Mouse (Mus musculus): Measurements from ENCODE around the gene Ttc13.

Ttc13 gene

DNA sequence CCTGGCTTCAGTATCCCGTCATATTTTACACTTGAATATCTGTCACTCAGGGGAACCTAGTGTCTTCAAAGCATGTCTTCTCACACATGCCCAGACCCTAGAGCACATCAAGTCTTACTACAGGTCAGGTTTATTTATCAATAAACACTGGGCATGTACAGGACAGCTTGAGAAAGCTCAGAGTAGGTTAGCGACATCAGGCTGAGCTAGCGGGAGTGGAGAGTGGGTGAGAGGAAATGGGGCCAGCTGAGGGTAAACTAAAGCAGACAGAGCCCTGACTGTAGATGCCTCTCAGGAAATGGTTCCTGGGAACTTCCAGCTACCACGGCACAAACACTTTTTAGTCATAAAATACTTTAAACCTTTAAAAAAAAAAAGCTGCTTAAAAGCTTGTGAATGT, 18.3 kb downstream of the Ttc13 start:
- no peak for DNase-seq (ENCODE audit: low spot score)

DNA sequence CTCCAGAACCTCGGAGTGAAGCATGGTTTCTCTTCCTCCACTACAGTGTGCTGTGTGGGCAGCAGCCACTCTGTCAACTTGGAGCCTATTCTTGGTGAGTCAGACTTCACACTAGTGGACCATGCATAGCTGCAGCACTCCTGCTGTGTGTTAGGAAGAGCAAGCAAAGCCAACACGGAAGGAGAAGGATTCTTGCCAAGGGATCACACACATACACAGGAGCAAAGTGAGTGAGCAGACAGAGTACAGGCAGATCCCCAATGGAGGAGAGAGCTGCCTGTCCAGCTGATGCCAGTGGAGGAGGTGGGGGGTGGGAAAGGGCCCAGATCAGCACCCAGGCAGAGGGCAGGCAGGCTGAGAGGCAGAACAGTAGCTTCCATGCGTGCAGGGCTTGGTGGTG, 19.6 kb downstream of the Ttc13 start:
- no peak for DNase-seq (ENCODE audit: low spot score)

DNA sequence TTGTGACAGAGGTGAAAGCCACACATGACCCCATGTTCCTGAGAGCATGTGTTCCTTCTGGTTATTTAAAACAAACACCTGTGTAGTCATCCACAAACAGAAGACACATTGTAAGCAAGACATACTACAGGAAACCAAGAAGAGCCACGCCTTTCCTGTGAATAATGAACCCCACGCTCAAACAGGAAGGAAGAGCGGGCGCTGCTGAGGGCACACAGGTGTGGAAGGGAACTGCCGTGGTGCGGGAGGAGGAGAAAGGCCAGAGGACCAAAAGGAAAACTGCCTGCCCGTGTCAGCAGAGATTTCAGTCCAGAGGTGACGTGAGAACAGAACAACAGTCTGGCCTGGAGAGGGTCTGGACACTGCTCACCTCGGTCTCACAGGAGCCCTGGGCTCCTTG, 20.8 kb downstream of the Ttc13 start:
- no peak for DNase-seq (ENCODE audit: low spot score)

DNA sequence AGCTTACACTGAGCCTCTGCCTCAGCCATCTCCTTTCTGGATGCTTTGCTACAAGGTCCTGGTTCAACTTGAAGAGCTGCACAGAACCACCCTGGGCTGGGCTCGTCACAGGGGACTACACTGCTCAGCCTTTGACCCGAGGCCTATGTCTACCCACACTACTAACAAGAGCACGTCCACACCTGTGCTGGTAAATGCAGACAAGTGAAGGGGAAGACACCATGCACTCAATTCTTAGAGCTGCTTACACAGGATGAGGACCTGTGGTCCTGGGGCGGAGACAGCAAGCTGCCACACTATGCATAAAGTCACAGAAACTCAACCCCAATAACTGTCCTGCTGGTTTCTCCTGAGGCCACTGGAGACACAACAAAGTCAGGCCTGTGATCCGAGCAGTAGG, 21.5 kb downstream of the Ttc13 start:
- no peak for DNase-seq (ENCODE audit: low spot score)

DNA sequence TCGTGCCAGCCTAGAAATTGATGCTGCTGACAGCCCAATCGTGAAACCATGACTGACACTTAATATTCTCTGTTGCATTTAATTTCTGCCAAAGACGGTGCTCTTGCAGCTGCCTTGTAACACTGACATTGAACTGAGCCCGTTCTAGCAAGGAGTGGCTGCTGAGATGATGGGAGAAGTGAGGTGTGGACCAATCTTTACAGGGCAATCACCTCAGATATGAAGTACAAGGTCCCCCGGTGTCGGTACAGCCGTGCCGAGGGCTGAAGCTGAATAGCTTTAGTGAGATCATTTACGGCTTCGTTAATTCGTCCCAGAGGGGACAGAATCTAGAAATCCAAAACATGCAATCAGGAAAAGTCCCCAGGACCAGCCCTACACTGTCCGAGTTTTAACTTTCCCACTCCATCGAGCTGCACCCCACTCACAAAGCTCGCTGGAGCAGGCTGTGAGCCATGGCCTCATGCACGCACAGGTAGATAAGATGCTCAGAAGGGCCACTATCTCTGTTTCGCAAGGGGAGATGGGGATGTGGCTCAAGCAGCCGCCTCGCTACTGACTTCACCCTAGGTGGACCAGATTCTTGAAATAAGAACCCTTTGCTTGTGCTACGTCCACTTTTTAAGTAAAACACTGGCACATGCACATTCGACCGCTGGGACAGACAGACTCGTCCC, 26.2 kb downstream of the Ttc13 start:
- DNase-seq (ENCODE audit: low spot score) = no peak

DNA sequence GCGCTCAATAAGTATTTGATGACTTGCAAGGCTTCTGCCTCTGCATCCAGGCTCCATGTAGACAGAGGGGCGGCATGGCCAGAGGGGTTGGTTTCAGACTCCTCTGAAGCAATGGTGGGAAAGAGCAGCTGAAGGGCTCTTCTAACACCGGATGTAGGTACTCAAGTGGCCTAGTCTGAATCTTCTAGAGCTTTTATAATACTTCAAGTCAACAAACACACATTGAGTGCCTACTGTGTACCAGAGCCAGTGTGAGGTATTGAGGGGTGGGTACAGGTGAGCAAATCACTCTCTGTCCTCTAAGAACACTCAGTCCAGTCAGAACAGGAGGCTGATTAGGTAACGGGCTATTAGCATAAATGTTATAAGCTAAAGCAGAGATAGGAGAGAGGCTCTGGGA, 30.1 kb downstream of the Ttc13 start:
- DNase-seq (ENCODE audit: low spot score) = no peak

DNA sequence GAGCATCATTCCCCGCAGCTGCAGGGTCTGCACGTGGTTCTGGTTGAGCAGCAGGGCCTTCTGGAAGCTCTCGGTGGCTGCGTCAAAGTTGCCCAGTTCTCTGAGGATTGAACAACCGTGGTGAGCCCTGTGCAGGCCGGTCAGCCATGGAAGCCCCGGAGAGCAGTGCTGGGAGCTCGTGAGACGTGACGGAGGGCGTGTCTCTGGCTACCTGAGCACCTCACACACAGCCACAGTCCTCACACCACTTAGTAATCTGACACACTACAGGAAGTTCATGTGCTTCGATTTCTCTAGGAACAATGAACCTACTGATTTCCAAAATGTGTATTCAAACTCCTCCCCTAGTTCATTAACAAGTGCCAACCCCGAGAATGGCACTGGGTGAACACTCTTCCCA, 32.9 kb downstream of the Ttc13 start:
- DNase-seq (ENCODE audit: low spot score) = no peak

DNA sequence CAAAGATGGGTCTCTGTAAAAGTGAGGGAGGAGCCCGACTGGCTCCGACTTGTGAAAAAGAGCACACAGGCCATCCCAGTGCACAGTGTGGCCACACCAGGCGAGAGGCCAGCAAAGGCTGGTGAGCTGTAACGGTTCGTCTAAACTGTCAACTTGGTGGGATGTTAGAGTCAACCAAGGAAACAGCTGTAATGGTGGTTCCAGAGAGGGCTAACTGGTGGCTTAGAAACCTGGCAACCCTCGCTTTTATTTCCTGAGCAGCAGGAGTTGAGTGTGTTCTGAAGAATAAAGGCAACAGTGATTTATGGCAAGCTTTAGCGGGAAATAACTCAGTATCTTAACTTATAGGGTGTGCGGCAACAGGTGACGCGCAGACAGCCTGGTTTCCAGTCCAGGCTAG, 39.6 kb downstream of the Ttc13 start:
- no peak for DNase-seq (ENCODE audit: low spot score)

DNA sequence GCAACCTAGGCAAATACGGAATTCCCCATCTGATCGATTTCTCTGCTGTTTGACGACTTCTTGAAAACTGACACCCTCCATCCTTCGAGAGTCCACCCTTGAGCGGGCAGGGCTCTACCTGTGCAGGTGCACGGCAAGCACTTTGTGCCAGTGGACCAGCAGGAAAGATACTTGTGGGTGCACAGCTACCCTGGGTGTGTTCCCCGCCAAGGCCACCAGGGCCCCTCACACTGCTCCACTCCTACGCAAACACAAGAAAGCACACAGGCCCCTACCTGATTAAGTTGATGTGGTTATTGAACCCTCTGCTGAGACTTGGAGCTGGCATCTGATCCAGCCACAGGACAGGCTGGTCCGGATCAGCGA, 40.0 kb downstream of the Ttc13 start:
- no peak for DNase-seq (ENCODE audit: low spot score)

DNA sequence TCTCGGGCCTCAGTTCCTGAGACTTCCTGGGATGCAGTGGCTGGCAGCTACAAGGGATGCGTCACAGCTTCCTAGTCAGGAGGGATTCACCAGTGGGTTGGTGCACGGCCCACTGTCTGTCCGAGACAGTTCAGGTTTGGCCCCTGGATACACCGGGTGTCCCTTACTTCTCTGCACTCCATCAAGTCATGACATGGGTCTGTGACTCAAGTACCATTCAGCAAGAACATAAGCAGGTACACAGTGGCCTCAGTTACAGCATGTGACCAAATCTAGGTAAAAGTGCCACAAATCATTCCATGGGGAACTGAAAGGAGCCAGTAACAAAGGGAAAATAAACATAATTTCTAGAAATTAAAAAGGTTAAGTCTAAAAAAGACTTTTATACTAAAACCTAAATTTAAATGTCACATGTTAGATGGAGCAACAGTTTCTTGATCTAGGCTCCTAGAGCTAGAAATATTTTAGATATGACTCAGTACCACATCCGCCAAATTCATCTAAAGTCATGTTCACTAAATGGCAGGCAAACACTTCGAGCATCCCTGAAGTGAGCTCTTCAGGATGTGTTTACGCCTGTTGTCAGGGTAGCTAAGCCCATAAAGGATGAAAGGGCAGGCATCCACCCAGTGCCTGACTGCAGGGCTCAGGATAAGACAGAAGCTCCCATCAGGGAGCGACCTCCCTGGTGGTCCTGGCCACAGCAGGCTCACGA, 40.5 kb downstream of the Ttc13 start:
- no peak for DNase-seq (ENCODE audit: low spot score)

DNA sequence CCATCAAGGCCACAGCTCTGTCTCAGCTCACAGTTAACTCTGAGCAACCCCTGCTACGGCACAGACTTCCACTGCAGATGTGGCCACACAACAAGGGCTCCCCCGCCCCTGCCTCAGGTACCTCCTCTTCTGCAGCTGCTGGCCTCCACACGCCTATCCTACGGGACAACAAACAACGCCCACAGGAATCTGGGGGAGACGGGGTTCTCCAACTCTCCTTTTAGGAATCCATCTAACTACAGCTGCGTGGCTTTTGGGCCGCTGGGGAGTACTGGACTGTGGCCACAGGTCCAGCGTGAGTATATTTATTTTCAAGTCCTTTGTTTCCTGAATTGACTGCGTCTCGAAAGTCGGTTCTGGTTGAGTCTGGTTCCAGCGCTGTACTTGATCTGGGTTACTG, 43.5 kb downstream of the Ttc13 start:
- DNase-seq (ENCODE audit: low spot score) = no peak

DNA sequence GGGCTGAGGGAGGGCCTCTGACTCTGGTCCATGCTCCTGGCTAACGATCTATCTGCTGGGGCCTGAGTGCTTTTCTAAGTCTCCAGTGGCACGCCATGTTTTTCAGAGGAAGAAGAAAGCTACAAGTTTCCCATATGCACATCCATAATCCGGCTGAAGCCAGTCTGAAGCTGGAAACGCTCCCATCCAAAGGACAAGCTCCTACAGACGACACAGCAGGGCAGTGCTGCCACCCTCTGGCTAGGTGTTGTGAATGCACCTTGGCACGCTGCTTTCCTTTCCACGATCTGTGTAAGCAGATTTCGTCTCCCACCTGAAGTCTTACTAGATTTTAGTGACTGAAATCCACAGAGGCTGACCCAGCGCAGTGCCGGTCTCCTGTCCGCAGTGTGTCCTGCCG, 44.3 kb downstream of the Ttc13 start:
- peak; percentile 55 for DNase-seq (ENCODE audit: low spot score)

DNA sequence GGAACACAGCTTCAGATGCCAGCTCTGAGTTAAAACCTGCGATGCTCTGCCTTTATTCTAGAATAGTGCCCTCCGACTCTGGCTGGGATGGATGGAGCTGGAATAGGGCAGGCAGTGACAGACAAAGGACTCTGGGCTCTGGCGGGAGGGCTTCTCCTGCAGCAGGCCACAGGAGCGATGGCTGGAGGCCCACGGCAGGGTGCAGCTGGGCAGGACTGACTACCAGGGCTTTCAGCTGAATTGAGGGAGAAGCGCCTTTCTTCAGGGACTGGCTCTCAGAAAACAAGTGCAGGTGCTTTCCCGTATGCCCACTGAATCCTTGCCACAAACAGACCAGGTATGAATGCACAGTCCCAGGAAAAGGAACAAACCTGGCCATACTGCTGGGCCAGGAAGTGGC, 44.7 kb downstream of the Ttc13 start:
- DNase-seq (ENCODE audit: low spot score) = no peak

DNA sequence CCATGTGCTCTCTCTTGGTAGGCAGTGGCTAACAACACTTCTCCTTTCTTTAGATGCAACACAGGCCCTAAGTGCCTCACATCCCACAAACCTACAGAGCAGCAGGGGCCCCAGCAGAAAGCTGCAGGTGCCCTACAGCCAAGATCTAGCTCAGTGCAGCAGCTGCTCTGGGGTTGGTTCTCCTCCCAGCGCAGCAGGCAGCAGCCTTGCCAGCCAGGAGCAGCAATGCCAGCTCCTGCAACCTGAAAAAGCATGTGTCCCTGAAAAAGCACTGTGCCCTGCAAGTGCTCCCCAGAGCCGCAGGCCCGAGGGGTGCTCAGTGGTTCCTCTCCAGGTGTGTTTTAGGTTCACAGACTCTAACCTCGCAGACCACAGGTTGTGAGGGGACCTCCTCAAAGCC, 45.1 kb downstream of the Ttc13 start:
- DNase-seq (ENCODE audit: low spot score) = no peak

DNA sequence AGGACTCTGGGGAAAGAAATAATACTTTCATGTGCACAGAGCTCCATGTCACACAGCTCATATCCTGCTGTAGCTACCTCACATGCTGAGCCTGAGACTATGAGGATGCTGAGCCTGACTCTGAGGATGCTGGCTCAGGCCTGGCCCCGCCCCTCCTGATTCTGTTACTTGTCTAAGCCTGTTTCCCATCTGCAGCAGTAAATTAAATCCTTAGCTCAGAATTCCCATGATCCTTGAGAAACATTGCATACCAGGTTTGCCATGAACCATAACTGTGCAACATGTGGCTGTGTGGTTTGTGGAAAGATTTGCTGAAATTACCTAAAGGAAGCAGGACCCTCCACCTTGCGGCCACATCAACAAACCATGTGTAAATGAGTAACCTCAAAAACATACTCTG, 49.4 kb downstream of the Ttc13 start:
- DNase-seq (ENCODE audit: low spot score) = no peak

DNA sequence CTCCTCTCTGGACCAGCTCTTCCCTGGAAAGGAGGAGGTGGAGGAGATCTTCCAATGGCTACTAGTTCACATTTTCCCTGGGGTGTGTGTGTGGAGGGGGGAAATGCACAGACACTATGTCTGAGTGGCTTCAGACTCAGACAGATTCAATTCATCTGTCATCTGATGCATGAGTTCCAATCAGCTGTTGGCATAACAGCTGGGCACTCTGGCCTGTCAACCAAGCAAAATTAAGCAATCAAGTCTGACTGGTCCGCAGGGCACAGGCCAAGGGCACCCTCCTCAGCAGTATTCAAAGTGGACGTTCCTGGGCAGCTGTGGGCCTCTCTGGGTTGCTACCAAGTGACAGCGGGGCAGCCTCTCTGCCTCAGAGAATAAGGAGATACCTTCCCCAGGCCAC, 53.0 kb downstream of the Ttc13 start:
- DNase-seq (ENCODE audit: low spot score) = no peak

DNA sequence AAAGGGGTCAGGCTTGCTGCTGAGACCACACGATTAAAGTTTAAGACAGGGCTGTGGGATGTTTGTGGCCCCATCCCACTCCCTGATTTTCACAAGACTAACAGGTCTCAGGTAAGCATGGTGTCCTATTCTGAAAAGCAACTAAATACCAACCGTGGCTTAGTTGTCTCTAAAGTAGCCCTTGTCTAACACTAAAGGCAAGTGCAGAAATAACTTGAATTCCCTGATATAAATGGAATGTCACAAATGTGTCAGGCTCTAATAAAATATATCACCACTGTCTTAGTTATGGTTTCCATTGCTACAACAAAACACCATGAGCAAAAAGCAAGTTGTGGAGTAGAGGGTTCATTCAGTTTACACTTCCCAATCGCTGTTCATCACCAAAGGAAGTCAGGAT, 57.4 kb downstream of the Ttc13 start:
- DNase-seq (ENCODE audit: low spot score) = no peak

DNA sequence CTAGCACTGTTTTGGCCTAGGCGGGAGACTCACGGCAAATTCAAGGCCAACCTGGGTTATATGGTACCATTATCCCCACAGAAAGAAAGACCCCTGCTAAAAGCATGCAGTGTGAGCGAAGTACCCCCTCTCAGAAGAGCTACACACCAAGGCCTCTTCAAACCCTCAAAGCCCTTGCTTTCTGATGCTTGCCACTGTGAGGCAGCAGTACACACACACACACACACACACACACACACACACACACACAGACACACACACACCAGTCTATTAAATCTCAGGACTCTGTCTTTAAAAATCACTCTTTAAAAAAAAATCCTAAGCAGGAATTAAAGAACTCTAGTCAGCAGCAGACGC, 57.9 kb downstream of the Ttc13 start:
- no peak for DNase-seq (ENCODE audit: low spot score)

DNA sequence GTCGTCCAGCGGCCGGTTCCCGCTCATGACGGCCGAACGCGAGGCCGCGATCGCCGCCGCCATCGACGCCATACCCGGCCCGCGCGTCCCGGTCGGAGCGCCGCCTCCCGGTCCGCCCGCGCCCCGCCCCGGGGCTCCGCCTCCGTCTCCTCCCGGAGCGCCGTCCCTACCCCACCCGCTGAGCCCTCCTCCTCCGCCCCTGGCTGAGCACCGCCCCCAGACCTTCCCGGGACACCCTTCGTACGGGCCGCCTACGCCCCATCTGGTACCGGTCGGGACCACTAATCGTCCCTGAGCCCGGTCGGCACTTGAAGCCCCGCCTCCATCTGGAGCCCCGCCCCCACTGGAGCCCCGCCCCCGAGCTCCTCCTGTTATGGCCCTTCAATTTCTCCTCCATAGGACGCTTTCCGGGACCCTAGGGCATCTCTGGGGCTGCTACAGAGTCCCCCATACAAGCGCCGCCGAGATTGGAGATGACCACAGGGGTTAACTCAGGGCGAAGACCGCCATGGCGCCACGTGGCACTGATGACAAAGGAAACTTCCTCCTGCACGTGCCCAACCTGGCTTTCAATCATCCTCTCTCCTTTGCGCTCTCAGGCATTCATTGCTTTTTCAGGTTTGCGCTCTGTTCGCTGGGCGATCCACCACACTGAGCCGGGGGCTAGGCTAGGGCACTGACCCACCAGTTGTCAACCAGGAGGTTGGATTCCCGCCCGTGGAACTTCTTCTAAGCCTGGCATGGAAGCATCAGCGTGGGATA, 58.5 kb downstream of the Ttc13 start, which contains the start of gene 2310022B05Rik:
2310022B05Rik (minus strand) TSS at position 258 of the 762 bp plus-strand sequence.
- DNase-seq (ENCODE audit: low spot score) = peak; percentile 93

DNA sequence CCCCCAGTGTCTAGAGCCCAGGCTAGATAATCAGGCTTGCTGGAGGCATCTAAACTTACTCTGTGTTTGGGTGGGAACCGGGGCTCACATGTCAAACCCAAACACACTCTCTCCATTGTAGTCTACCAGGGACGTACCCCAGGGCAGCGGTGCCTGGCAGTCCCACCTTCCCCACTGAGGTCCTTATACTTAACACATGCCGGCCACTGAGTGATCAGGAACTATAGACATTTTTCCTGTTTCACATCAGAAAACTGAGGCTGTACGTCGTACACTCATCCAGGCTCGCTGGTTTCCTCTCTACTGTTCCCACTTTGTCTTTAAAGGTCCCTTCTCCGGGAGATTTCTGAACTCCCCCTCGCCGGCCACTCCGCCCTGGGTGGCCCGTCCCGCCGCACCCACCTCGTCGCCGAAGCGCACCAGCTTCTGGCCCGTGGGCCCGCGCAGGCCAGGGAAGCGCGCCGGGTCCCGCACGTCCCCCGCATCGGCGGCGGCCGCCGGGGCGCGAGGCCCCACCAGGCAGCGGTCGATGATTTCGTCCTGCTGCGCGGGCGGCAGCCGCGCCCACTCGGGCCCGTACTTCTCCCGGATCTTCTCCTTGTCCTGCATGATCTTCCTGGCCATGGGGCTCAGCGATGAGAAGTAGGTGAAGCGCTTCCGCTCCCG, 59.2 kb downstream of the Ttc13 start:
- DNase-seq (ENCODE audit: low spot score) = no peak

DNA sequence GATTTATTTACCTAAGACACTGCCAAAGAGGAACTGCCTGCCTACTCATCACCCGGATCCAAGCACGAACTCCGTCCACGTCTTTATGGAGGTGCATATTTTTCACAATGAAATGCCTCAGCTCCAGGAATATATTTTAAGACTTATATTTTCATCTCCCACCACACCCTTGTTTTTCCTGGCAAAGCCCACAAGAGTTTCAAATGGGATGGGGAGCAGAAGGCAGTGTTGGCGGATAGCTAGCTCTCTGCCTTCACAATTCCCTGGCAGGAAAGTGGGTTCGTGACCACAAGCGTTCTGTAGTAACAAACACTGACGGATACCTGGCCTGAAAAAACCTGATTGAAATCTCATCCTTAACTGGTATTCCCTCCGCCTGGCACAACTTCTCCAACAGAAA, 60.0 kb downstream of the Ttc13 start:
- no peak for DNase-seq (ENCODE audit: low spot score)

DNA sequence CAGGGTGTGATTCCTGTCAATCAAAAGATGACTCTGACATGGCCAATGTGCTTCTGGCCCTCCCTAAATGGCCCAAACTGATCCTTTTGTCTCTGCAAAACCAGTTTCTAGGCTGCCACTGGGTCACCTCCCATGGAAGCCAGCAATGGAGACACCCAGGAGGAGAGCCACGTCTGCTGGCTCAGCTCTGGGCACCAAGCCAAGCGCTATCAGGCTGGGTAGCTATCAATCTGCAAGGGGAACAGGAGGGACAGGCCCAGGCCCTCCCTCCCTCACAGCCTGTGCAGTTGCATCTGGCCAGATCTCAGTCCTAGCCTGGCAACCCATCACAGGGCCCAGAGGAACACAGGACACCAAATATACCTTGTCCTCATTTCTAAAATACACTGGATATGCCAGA, 63.4 kb downstream of the Ttc13 start:
- DNase-seq (ENCODE audit: low spot score) = no peak

DNA sequence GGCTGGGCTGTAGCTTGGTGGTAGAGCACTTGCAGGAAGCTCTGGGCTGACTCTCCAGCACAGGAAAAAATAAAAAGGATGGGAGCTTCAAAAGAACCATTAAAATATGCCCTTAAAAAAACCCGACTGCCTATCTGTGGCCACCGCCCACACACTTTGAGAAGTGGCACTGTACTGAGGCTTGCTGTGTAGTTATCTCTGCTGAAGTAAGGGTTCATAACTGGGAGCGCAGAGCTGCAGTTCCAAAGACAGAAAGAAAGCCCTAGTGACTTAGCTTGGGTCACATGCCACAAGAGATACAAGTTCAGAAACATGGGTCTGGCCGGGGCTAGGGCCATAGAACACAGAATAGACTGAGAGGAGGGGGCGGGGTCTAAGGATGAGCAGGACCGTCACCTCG, 63.8 kb downstream of the Ttc13 start:
- DNase-seq (ENCODE audit: low spot score) = no peak
